Mouse (Mus musculus): ENCODE measurements around the gene Ccdc60.

DNA sequence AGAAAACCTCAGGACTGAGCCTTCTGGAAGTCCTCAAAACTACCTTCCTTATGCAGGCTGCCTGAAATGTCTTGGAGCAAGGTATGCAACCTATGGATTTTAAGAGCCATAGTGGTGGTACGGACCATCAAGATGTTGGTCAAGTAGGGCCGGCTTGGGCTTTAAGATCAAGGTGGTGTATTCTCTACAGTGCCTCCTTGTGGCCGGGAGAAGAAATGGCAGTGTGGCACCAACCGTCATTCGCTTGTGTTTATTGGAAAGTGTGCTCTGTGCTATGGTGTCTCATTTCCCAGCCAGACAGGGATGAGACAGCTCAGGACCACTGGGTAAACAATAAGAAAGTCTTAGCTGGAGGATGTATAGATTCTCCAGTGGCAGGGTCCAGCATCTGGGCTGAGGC lies 76.1 kb downstream of the Ccdc60 start:
- no peak for TF ChIP-seq GATA1 (IDR thresholded peaks at IDR 0.05; ENCODE audit: low read length)
- TF ChIP-seq TAL1 (IDR thresholded peaks at IDR 0.05; ENCODE audit: low read length), result no peak

Measured in erythroblast, embryonic 14.5 days (primary cell).